Mouse (Mus musculus): Measurements from ENCODE around the gene F5.

DNA sequence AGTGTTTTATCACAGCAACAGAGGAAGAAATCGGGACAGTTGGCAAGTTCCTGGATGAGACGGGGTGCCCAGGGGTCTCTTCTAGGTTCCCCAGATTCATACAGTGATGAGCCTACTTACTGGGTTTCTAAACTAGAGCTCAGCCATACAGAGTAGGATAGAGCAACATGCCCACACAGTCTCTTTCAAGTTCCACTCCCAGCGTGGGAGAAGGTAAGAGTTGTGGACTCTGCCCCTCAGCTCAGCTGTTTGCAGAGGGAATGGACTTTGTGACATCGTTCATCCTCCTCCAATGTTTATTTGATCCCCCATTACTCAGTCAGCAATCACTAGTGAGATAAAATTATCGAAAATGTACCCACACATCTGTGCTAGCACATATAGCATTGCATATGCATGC, 11.1 kb downstream of the F5 start:
- TF ChIP-seq CTCF (IDR thresholded peaks at IDR 0.05; ENCODE audit: borderline replicate concordance, insufficient read depth, low read length) (no peak), POLR2A (IDR thresholded peaks at IDR 0.05; ENCODE audit: low read depth, low read length) (no peak)
